Mouse (Mus musculus) lung, postnatal 0 days (tissue): ENCODE measurements around the gene Tmem44.

Source experiments
- CTCF ChIP-seq: IDR thresholded peaks from 2 replicates; pipeline ENCODE4 v1.5.1; 2016; ENCODE audit warnings: antibody characterized with exemption, mild to moderate bottlenecking
- EP300 ChIP-seq: IDR thresholded peaks from 2 replicates; pipeline ENCODE4 v1.6.1; 2016; ENCODE audit warnings: antibody characterized with exemption, mild to moderate bottlenecking, control low read depth

- no peak for TF ChIP-seq CTCF
- no peak for TF ChIP-seq EP300
These were observed 15.0 kb upstream of the Tmem44 start for GRCm38 (mm10) chr16:30565631-30566030.
